Comparison of ENCODE assay signal across 14 mouse cellular contexts in the genomic region with DNA sequence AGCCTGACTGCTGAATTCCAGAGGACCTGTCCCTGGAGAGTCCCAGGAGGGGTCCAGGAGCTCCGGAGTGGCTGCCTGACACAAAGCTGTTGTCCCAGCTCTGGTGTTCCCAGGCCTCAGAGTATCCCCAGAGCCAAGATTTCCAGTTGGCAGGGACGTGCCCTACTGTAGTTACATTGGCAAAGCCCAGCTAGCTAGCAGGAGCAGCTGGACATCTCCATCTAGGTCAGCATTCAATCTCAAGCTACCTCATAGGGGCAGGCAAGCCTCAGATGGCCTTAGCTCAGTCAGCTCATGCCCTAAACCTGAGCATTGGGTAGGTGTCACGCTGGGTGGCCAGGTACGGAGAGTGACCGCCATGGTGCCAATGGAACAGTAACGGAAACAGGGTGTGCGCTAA.
DNase-seq lines count a peak whose midpoint lies in the region; ATAC-seq and TF ChIP-seq lines count a peak whose summit lies in the region.
"Had no signal": no experiment of that assay in that cellular context is flagged by ENCODE, and none has a peak within 500 bp of the region (broad histone marks: within the 10 kb centered on the region; RNA-seq: fewer than 3 reads in every experiment).

No protein-coding gene starts in this region.

- no peak overlapping the region for H3K9ac ChIP-seq in lung, postnatal 0 days (replicated peaks; ENCODE audit: low read depth)
- H3K9ac ChIP-seq: liver, embryonic 15.5 days had no signal

- peaks cover 47% of the 10 kb centered on the region for H3K4me1 ChIP-seq in cerebellum, adult 2 months (ENCODE audit: control insufficient read depth, insufficient read depth, low read length)
- H3K4me1 ChIP-seq in lung, postnatal 0 days (ENCODE audit: insufficient read depth, low read depth, low read length) = peaks cover 5% of the 10 kb centered on the region; the same call in 1 of the 2 replicates

- H3K4me2 ChIP-seq in lung, postnatal 0 days (replicated peaks; ENCODE audit: low read depth, low read length) = no peak overlapping the region
- H3K4me2 ChIP-seq: liver, embryonic 15.5 days had no signal

- no peaks in the 10 kb centered on the region for H3K27me3 ChIP-seq in cerebellum, adult 2 months (ENCODE audit: control insufficient read depth, insufficient read depth, low read length)
- no peaks in the 10 kb centered on the region for H3K27me3 ChIP-seq in lung, postnatal 0 days (replicated peaks; ENCODE audit: insufficient read depth, low read length)
- H3K27me3 ChIP-seq: liver, embryonic 15.5 days; Patski had no signal

- ATAC-seq in lung, postnatal 0 days = no peak
- ATAC-seq: Patski had no signal

- TF ChIP-seq CTCF in cerebellum, adult 2 months (IDR thresholded peaks at IDR 0.05; ENCODE audit: borderline replicate concordance, insufficient read depth, low read depth, low read length) = no peak
- TF ChIP-seq CTCF in lung, postnatal 0 days (IDR thresholded peaks at IDR 0.05) = no peak

- no peak for TF ChIP-seq EP300 in lung, postnatal 0 days (IDR thresholded peaks at IDR 0.05)

- DNase-seq in left cerebral cortex, postnatal 4 days = peak; percentile 47
- no peak for DNase-seq in left cerebral cortex, postnatal 14 days (ENCODE audit: low spot score in 2 of 2)
- peak; percentile 35 for DNase-seq in adipocyte (ENCODE audit: low spot score)
- peak; percentile 79 to 90 for DNase-seq in cerebellum, adult 2 months
- DNase-seq in gastrocnemius, adult 8-10 months (ENCODE audit: low spot score in 2 of 2) = peak; percentile 51 to 74
- no peak for DNase-seq in lung, postnatal 0 days (ENCODE audit: low spot score)
- DNase-seq in heart, postnatal 36 days = no peak
- no peak for DNase-seq in kidney, postnatal 36 days
- DNase-seq: heart, postnatal 4 days; kidney, adult 9 months; right cerebral cortex, adult 18-20 months had no signal

- intact Hi-C loops in left cerebral cortex, postnatal 4 days (cut with DNase I) = no loop called here
- intact Hi-C loops in left cerebral cortex, postnatal 14 days (cut with DNase I) = loop anchor here (5.0 kb wide), 2 partner anchors 41 to 61 kb away; a partner anchor contains a TSS
- intact Hi-C loops in heart, postnatal 36 days (cut with DNase I) = loop anchor here (5.0 kb wide), 1 partner anchor 61 kb away; a partner anchor contains a TSS

- peak overlapping the region; percentile 72 for H3K27ac ChIP-seq in cerebellum, adult 2 months (ENCODE audit: insufficient read depth, low read length)
- no peak overlapping the region for H3K27ac ChIP-seq in lung, postnatal 0 days (ENCODE audit: low read length)
- H3K27ac ChIP-seq: heart, embryonic 10.5 days; liver, embryonic 15.5 days had no signal

- no peak for TF ChIP-seq POLR2A in cerebellum, adult 2 months (IDR thresholded peaks at IDR 0.05; ENCODE audit: borderline replicate concordance, insufficient read depth, low read length)

- 7% methylated on average over 7 of the region's 7 CpGs for WGBS in cerebellum, adult 2 months
- WGBS in lung, postnatal 0 days = 89% methylated on average over 7 of the region's 7 CpGs

- no peaks in the 10 kb centered on the region for H3K36me3 ChIP-seq in lung, postnatal 0 days (ENCODE audit: insufficient read depth, low read length)
- H3K36me3 ChIP-seq: heart, embryonic 10.5 days; liver, embryonic 15.5 days had no signal

- no peak overlapping the region for H3K4me3 ChIP-seq in cerebellum, adult 2 months (replicated peaks; ENCODE audit: insufficient read depth, low read depth, low read length)
- no peak overlapping the region for H3K4me3 ChIP-seq in lung, postnatal 0 days (ENCODE audit: low read depth, low read length)
- H3K4me3 ChIP-seq: heart, embryonic 10.5 days; liver, embryonic 15.5 days had no signal

- H3K9me3 ChIP-seq in lung, postnatal 0 days (ENCODE audit: low read length) = no peaks in the 10 kb centered on the region
- H3K9me3 ChIP-seq: heart, embryonic 10.5 days; liver, embryonic 15.5 days had no signal

Comparison
In these comparisons a context has a peak if more than half of its experiments do, and no peak if none do; other contexts are left out.
1. DNase-seq: peak in left cerebral cortex, postnatal 4 days (single experiment), adipocyte (single experiment), cerebellum, adult 2 months (2 of 2) and gastrocnemius, adult 8-10 months (2 of 2); none in left cerebral cortex, postnatal 14 days (0 of 2), lung, postnatal 0 days (single experiment), heart, postnatal 36 days (0 of 2) and kidney, postnatal 36 days (0 of 2).